Mouse (Mus musculus): ENCODE data around the gene Il31ra. TPM values are rescaled to one million over a fixed set of nuclear protein-coding genes. Genes with fewer than 3 reads are reported as not detected.

Il31ra gene
- polyA plus RNA-seq, 1 experiment from 2014 or later = 0.09 TPM

GRCm38 (mm10) chr13:112522896-112523295 is 71.3 kb downstream of the Il31ra start:
- WGBS = 93% methylated on average over 3 of the region's 3 CpGs
- ATAC-seq (ENCODE audit: low FRiP score, low TSS enrichment) = no peak

DNA sequence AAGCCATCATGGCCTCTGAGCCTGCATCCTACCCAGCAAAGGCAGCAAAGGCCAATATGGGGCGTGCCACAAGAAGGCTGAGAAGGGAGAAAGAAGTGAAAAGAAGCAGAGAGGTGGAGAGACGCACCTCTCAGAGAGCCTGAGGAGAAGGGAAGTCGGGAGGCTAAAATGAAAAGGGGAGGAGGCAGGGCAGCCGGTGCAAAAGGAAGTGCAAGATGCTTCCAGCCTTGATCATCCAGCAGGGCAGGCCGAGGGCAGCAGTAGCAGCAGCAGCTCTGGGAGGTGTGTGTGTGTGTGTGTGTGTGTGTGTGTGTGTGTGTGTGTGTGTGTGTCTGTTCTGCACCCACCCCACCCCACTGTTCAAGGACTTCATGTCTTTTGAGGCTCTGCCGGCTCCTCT is 71.9 kb downstream of the Il31ra start:
- Histone ChIP-seq H3K4me3 (ENCODE audit: low read length) (no peak overlapping the region), H3K4me1 (ENCODE audit: control insufficient read depth, insufficient read depth, low read length) (no peaks in the 10 kb centered on the region), H3K4me2 (replicated peaks; ENCODE audit: low read depth, low read length) (no peak overlapping the region), H3K36me3 (ENCODE audit: control insufficient read depth, insufficient read depth, low read length) (no peaks in the 10 kb centered on the region), H3K9me3 (ENCODE audit: control insufficient read depth, low read length) (0 out of 2 replicates have a peak, but pooled peaks cover 2% of the 10 kb centered on the region), H3K9ac (ENCODE audit: low read depth, low read length) (no peak overlapping the region), H3K27ac (ENCODE audit: low read depth, low read length) (no peak overlapping the region), H3K27me3 (ENCODE audit: control insufficient read depth, insufficient read depth, low read length) (no peaks in the 10 kb centered on the region)
- 65% methylated on average over 6 of the region's 6 CpGs for WGBS
- no peak for ATAC-seq (ENCODE audit: low FRiP score, low TSS enrichment)

More at GRCm38 (mm10) chr13:112522896-112523295, 71.3 kb downstream of the Il31ra start:
- Histone ChIP-seq H3K27me3 (ENCODE audit: control insufficient read depth, insufficient read depth, low read length) (no peaks in the 10 kb centered on the region), H3K36me3 (ENCODE audit: control insufficient read depth, insufficient read depth, low read length) (no peaks in the 10 kb centered on the region), H3K4me3 (ENCODE audit: low read length) (no peak overlapping the region), H3K9me3 (ENCODE audit: control insufficient read depth, low read length) (0 out of 2 replicates have a peak, but pooled peaks cover 2% of the 10 kb centered on the region), H3K27ac (ENCODE audit: low read depth, low read length) (no peak overlapping the region), H3K4me1 (ENCODE audit: control insufficient read depth, insufficient read depth, low read length) (no peaks in the 10 kb centered on the region), H3K4me2 (replicated peaks; ENCODE audit: low read depth, low read length) (no peak overlapping the region), H3K9ac (ENCODE audit: low read depth, low read length) (no peak overlapping the region)

DNA sequence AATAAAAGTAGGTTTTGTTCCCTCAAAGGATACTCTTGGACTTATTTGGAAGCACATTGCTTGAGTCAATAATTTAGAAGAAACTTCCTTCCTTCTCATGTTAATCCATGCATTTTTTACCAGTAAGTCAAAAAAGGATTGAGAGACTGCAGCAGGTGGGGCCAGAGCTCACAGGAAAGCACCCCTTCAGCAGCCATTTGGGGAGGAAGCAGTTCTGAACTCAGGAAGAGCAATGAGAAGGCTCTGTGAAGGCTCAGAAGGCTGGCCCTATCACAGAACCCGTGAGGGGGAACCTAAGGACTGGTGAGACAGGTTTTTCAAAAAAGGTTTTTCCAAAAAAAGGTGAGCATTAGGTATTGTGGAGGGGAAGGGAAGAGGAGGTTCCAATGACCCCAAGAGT is 79.6 kb downstream of the Il31ra start:
- Histone ChIP-seq H3K4me1 (ENCODE audit: control insufficient read depth, insufficient read depth, low read length) (no peaks in the 10 kb centered on the region), H3K27me3 (ENCODE audit: control insufficient read depth, insufficient read depth, low read length) (no peaks in the 10 kb centered on the region), H3K36me3 (ENCODE audit: control insufficient read depth, insufficient read depth, low read length) (no peaks in the 10 kb centered on the region), H3K4me2 (replicated peaks; ENCODE audit: low read depth, low read length) (no peak overlapping the region), H3K27ac (ENCODE audit: low read depth, low read length) (no peak overlapping the region), H3K4me3 (ENCODE audit: low read length) (no peak overlapping the region), H3K9me3 (ENCODE audit: control insufficient read depth, low read length) (0 out of 2 replicates have a peak, but pooled peaks cover 2% of the 10 kb centered on the region), H3K9ac (ENCODE audit: low read depth, low read length) (no peak overlapping the region)
- WGBS = 74% methylated on average over 1 of the region's 1 CpGs
- ATAC-seq (ENCODE audit: low FRiP score, low TSS enrichment) = no peak

DNA sequence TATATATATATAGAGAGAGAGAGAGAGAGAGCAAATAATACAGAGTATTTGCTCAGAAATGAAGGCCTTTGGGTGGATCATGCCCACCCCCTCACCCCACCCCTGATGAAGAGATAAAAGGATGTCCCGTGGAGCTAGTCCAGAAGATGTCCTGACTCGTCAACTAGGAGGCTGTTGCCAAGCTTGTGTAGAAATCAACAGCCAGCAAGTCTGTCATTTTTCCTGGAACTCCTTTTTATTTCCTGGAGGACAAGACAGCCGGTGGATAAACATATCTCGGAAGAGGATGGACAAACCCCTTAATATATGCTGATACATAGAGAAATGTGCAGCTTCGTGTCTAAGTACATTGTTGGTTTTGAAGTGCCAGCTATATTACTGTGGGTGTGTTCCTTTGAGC is 81.3 kb downstream of the Il31ra start:
- ATAC-seq (ENCODE audit: low FRiP score, low TSS enrichment) = no peak
- no peaks in the 10 kb centered on the region for H3K4me1 ChIP-seq (ENCODE audit: control insufficient read depth, insufficient read depth, low read length)
- no peaks in the 10 kb centered on the region for H3K9me3 ChIP-seq (ENCODE audit: control insufficient read depth, low read length)
- no peak overlapping the region for H3K4me2 ChIP-seq (replicated peaks; ENCODE audit: low read depth, low read length)
- no peak overlapping the region for H3K4me3 ChIP-seq (ENCODE audit: low read length)
- H3K36me3 ChIP-seq (ENCODE audit: control insufficient read depth, insufficient read depth, low read length) = peaks cover under 1% of the 10 kb centered on the region; the same call in 1 of the 2 replicates
- no peak overlapping the region for H3K27ac ChIP-seq (ENCODE audit: low read depth, low read length)
- H3K9ac ChIP-seq (ENCODE audit: low read depth, low read length) = no peak overlapping the region
- no peaks in the 10 kb centered on the region for H3K27me3 ChIP-seq (ENCODE audit: control insufficient read depth, insufficient read depth, low read length)
- 85% methylated on average over 5 of the region's 5 CpGs for WGBS

- ATAC-seq (ENCODE audit: low FRiP score, low TSS enrichment) = no peak
- Histone ChIP-seq H3K9ac (ENCODE audit: low read depth, low read length) (no peak overlapping the region), H3K9me3 (ENCODE audit: control insufficient read depth, low read length) (no peaks in the 10 kb centered on the region), H3K4me2 (replicated peaks; ENCODE audit: low read depth, low read length) (no peak overlapping the region), H3K4me3 (ENCODE audit: low read length) (no peak overlapping the region), H3K27me3 (ENCODE audit: control insufficient read depth, insufficient read depth, low read length) (no peaks in the 10 kb centered on the region), H3K4me1 (ENCODE audit: control insufficient read depth, insufficient read depth, low read length) (no peaks in the 10 kb centered on the region), H3K27ac (ENCODE audit: low read depth, low read length) (no peak overlapping the region), H3K36me3 (ENCODE audit: control insufficient read depth, insufficient read depth, low read length) (peaks cover 7% of the 10 kb centered on the region; the same call in 1 of the 2 replicates)
- WGBS = 89% methylated on average over 7 of the region's 7 CpGs
These were observed 82.3 kb downstream of the Il31ra start for GRCm38 (mm10) chr13:112511810-112512209.

DNA sequence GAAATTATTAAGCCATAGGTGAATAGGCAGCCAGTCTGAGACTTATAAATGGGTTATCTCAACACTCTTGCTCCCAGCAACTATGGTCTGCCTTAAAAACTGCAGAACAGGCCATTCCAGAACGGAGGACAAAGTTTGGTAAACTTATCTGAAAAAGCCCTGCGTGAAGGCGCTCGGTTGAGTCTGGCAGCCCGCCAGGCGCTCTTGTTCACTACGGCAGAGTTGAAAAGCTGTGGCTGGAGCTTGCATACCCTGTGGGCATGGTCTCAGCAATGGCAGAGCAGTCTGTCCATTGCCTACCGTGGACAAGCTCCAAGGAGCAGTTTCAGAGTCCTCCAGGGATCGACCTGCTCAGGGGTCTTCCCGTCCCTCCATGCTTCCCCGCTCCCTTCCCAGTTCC is 82.9 kb downstream of the Il31ra start:
- Histone ChIP-seq H3K36me3 (ENCODE audit: control insufficient read depth, insufficient read depth, low read length) (peaks cover 13% of the 10 kb centered on the region; the same call in 1 of the 2 replicates), H3K27me3 (ENCODE audit: control insufficient read depth, insufficient read depth, low read length) (no peaks in the 10 kb centered on the region), H3K27ac (ENCODE audit: low read depth, low read length) (no peak overlapping the region), H3K4me3 (ENCODE audit: low read length) (no peak overlapping the region), H3K9ac (ENCODE audit: low read depth, low read length) (no peak overlapping the region), H3K4me2 (replicated peaks; ENCODE audit: low read depth, low read length) (no peak overlapping the region), H3K9me3 (ENCODE audit: control insufficient read depth, low read length) (no peaks in the 10 kb centered on the region), H3K4me1 (ENCODE audit: control insufficient read depth, insufficient read depth, low read length) (no peaks in the 10 kb centered on the region)
- no peak for ATAC-seq (ENCODE audit: low FRiP score, low TSS enrichment)
- whole genome bisulfite sequencing = 78% methylated on average over 11 of the region's 11 CpGs

- Histone ChIP-seq H3K9ac (ENCODE audit: low read depth, low read length) (no peak overlapping the region), H3K4me2 (replicated peaks; ENCODE audit: low read depth, low read length) (no peak overlapping the region), H3K36me3 (ENCODE audit: control insufficient read depth, insufficient read depth, low read length) (peaks cover 19% of the 10 kb centered on the region; the same call in 1 of the 2 replicates), H3K27ac (ENCODE audit: low read depth, low read length) (no peak overlapping the region), H3K4me3 (ENCODE audit: low read length) (no peak overlapping the region), H3K27me3 (ENCODE audit: control insufficient read depth, insufficient read depth, low read length) (no peaks in the 10 kb centered on the region), H3K9me3 (ENCODE audit: control insufficient read depth, low read length) (no peaks in the 10 kb centered on the region), H3K4me1 (ENCODE audit: control insufficient read depth, insufficient read depth, low read length) (no peaks in the 10 kb centered on the region)
- WGBS = 93% methylated on average over 19 of the region's 19 CpGs
- ATAC-seq (ENCODE audit: low FRiP score, low TSS enrichment) = no peak
These were observed 83.5 kb downstream of the Il31ra start for GRCm38 (mm10) chr13:112510437-112511212.

- no peak overlapping the region for H3K27ac ChIP-seq (ENCODE audit: low read depth, low read length)
- H3K4me1 ChIP-seq (ENCODE audit: control insufficient read depth, insufficient read depth, low read length) = no peaks in the 10 kb centered on the region
- no peak overlapping the region for H3K9ac ChIP-seq (ENCODE audit: low read depth, low read length)
- H3K27me3 ChIP-seq (ENCODE audit: control insufficient read depth, insufficient read depth, low read length) = no peaks in the 10 kb centered on the region
- H3K9me3 ChIP-seq (ENCODE audit: control insufficient read depth, low read length) = no peaks in the 10 kb centered on the region
- 0 out of 2 replicates have a peak, but pooled peaks have one; percentile 72 for ATAC-seq (ENCODE audit: low FRiP score, low TSS enrichment)
- 24% methylated on average over 4 of the region's 4 CpGs for WGBS
- H3K4me3 ChIP-seq (ENCODE audit: low read length) = no peak overlapping the region
- H3K36me3 ChIP-seq (ENCODE audit: control insufficient read depth, insufficient read depth, low read length) = peaks cover 30% of the 10 kb centered on the region
- H3K4me2 ChIP-seq (replicated peaks; ENCODE audit: low read depth, low read length) = no peak overlapping the region
These were observed 84.7 kb downstream of the Il31ra start for GRCm38 (mm10) chr13:112509465-112509864.

DNA sequence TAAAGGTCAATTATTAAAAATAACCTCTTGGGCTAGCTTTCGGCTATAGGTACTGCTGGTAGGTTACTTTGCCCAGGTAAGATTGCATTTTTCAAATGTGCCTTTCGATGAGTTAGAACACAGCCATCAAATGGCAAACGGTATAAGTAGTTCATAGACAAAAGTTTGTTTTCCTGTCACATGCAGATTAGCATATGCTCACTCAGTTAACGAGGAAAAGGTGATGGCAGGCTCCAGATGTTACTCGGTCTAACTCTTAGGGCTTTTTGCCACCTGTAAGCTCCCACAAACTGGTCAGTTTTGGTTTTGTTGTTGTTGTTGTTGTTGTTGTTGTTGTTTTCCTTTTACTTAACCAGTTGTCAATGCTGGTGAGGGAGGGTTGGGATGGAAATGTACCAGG is 85.7 kb downstream of the Il31ra start:
- Histone ChIP-seq H3K4me2 (replicated peaks; ENCODE audit: low read depth, low read length) (no peak overlapping the region), H3K36me3 (ENCODE audit: control insufficient read depth, insufficient read depth, low read length) (peaks cover 40% of the 10 kb centered on the region), H3K9ac (ENCODE audit: low read depth, low read length) (no peak overlapping the region), H3K9me3 (ENCODE audit: control insufficient read depth, low read length) (no peaks in the 10 kb centered on the region), H3K27me3 (ENCODE audit: control insufficient read depth, insufficient read depth, low read length) (no peaks in the 10 kb centered on the region), H3K27ac (ENCODE audit: low read depth, low read length) (no peak overlapping the region), H3K4me3 (ENCODE audit: low read length) (no peak overlapping the region), H3K4me1 (ENCODE audit: control insufficient read depth, insufficient read depth, low read length) (no peaks in the 10 kb centered on the region)
- 89% methylated on average over 5 of the region's 5 CpGs for WGBS
- ATAC-seq (ENCODE audit: low FRiP score, low TSS enrichment) = no peak

Data from kidney, embryonic 14.5 days (tissue).